Mouse (Mus musculus): ENCODE data around the gene Atxn7.

The Atxn7 gene

GRCm38 (mm10) chr14:13963527-13963926, 2.3 kb downstream of the Atxn7 start:
- DNase-seq (ENCODE audit: low read depth, low spot score) = no peak
- no peaks in the 10 kb centered on the region for H3K36me3 ChIP-seq (ENCODE audit: control insufficient read depth, insufficient read depth, low read length, poor library complexity, severe bottlenecking)
- H3K27me3 ChIP-seq (ENCODE audit: control insufficient read depth, insufficient read depth, low read length, poor library complexity, severe bottlenecking) = no peaks in the 10 kb centered on the region

GRCm38 (mm10) chr14:13967607-13968006, 6.4 kb downstream of the Atxn7 start:
- Histone ChIP-seq H3K36me3 (ENCODE audit: control insufficient read depth, insufficient read depth, low read length, poor library complexity, severe bottlenecking) (no peaks in the 10 kb centered on the region), H3K27me3 (ENCODE audit: control insufficient read depth, insufficient read depth, low read length, poor library complexity, severe bottlenecking) (no peaks in the 10 kb centered on the region)
- DNase-seq (ENCODE audit: low read depth, low spot score) = peak; percentile 14

GRCm38 (mm10) chr14:13968476-13968875, 7.2 kb downstream of the Atxn7 start:
- Histone ChIP-seq H3K27me3 (ENCODE audit: control insufficient read depth, insufficient read depth, low read length, poor library complexity, severe bottlenecking) (no peaks in the 10 kb centered on the region), H3K36me3 (ENCODE audit: control insufficient read depth, insufficient read depth, low read length, poor library complexity, severe bottlenecking) (no peaks in the 10 kb centered on the region)
- no peak for DNase-seq (ENCODE audit: low read depth, low spot score)

GRCm38 (mm10) chr14:13970513-13970912, 9.3 kb downstream of the Atxn7 start:
- DNase-seq (ENCODE audit: low read depth, low spot score) = no peak
- H3K27me3 ChIP-seq (ENCODE audit: control insufficient read depth, insufficient read depth, low read length, poor library complexity, severe bottlenecking) = no peaks in the 10 kb centered on the region
- H3K36me3 ChIP-seq (ENCODE audit: control insufficient read depth, insufficient read depth, low read length, poor library complexity, severe bottlenecking) = no peaks in the 10 kb centered on the region

- DNase-seq (ENCODE audit: low read depth, low spot score) = no peak
- Histone ChIP-seq H3K36me3 (ENCODE audit: control insufficient read depth, insufficient read depth, low read length, poor library complexity, severe bottlenecking) (no peaks in the 10 kb centered on the region), H3K27me3 (ENCODE audit: control insufficient read depth, insufficient read depth, low read length, poor library complexity, severe bottlenecking) (no peaks in the 10 kb centered on the region)
Measured at GRCm38 (mm10) chr14:13971644-13972234, 10.5 kb downstream of the Atxn7 start.

- DNase-seq (ENCODE audit: low read depth, low spot score) = no peak
- no peaks in the 10 kb centered on the region for H3K27me3 ChIP-seq (ENCODE audit: control insufficient read depth, insufficient read depth, low read length, poor library complexity, severe bottlenecking)
- H3K36me3 ChIP-seq (ENCODE audit: control insufficient read depth, insufficient read depth, low read length, poor library complexity, severe bottlenecking) = no peaks in the 10 kb centered on the region
Measured at GRCm38 (mm10) chr14:13977498-13977897, 16.3 kb downstream of the Atxn7 start.

- no peaks in the 10 kb centered on the region for H3K27me3 ChIP-seq (ENCODE audit: control insufficient read depth, insufficient read depth, low read length, poor library complexity, severe bottlenecking)
- H3K36me3 ChIP-seq (ENCODE audit: control insufficient read depth, insufficient read depth, low read length, poor library complexity, severe bottlenecking) = no peaks in the 10 kb centered on the region
- peak; percentile 52 for DNase-seq (ENCODE audit: low read depth, low spot score)
Measured at GRCm38 (mm10) chr14:13981286-13981685, 20.0 kb downstream of the Atxn7 start.

GRCm38 (mm10) chr14:13982174-13982573, 20.9 kb downstream of the Atxn7 start:
- DNase-seq (ENCODE audit: low read depth, low spot score) = no peak
- Histone ChIP-seq H3K36me3 (ENCODE audit: control insufficient read depth, insufficient read depth, low read length, poor library complexity, severe bottlenecking) (no peaks in the 10 kb centered on the region), H3K27me3 (ENCODE audit: control insufficient read depth, insufficient read depth, low read length, poor library complexity, severe bottlenecking) (no peaks in the 10 kb centered on the region)

GRCm38 (mm10) chr14:13988397-13988796, 27.2 kb downstream of the Atxn7 start:
- Histone ChIP-seq H3K36me3 (ENCODE audit: control insufficient read depth, insufficient read depth, low read length, poor library complexity, severe bottlenecking) (no peaks in the 10 kb centered on the region), H3K27me3 (ENCODE audit: control insufficient read depth, insufficient read depth, low read length, poor library complexity, severe bottlenecking) (no peaks in the 10 kb centered on the region)
- DNase-seq (ENCODE audit: low read depth, low spot score) = no peak

GRCm38 (mm10) chr14:13990741-13991140, 29.5 kb downstream of the Atxn7 start:
- H3K36me3 ChIP-seq (ENCODE audit: control insufficient read depth, insufficient read depth, low read length, poor library complexity, severe bottlenecking) = 0 out of 2 replicates have a peak, but pooled peaks cover 2% of the 10 kb centered on the region
- DNase-seq (ENCODE audit: low read depth, low spot score) = no peak
- H3K27me3 ChIP-seq (ENCODE audit: control insufficient read depth, insufficient read depth, low read length, poor library complexity, severe bottlenecking) = no peaks in the 10 kb centered on the region

- Histone ChIP-seq H3K27me3 (ENCODE audit: control insufficient read depth, insufficient read depth, low read length, poor library complexity, severe bottlenecking) (no peaks in the 10 kb centered on the region), H3K36me3 (ENCODE audit: control insufficient read depth, insufficient read depth, low read length, poor library complexity, severe bottlenecking) (0 out of 2 replicates have a peak, but pooled peaks cover 2% of the 10 kb centered on the region)
- DNase-seq (ENCODE audit: low read depth, low spot score) = no peak
Measured at GRCm38 (mm10) chr14:13995206-13996097, 34.2 kb downstream of the Atxn7 start.

- Histone ChIP-seq H3K27me3 (ENCODE audit: control insufficient read depth, insufficient read depth, low read length, poor library complexity, severe bottlenecking) (no peaks in the 10 kb centered on the region), H3K36me3 (ENCODE audit: control insufficient read depth, insufficient read depth, low read length, poor library complexity, severe bottlenecking) (no peaks in the 10 kb centered on the region)
- no peak for DNase-seq (ENCODE audit: low read depth, low spot score)
Measured at GRCm38 (mm10) chr14:14002771-14003170, 41.5 kb downstream of the Atxn7 start.

GRCm38 (mm10) chr14:14009712-14010111, 48.5 kb downstream of the Atxn7 start:
- Histone ChIP-seq H3K36me3 (ENCODE audit: control insufficient read depth, insufficient read depth, low read length, poor library complexity, severe bottlenecking) (no peaks in the 10 kb centered on the region), H3K27me3 (ENCODE audit: control insufficient read depth, insufficient read depth, low read length, poor library complexity, severe bottlenecking) (no peaks in the 10 kb centered on the region)
- no peak for DNase-seq (ENCODE audit: low read depth, low spot score)

GRCm38 (mm10) chr14:14012383-14013251, 51.4 kb downstream of the Atxn7 start:
- DNase-seq (ENCODE audit: low read depth, low spot score) = peak; percentile 88
- H3K27me3 ChIP-seq (ENCODE audit: control insufficient read depth, insufficient read depth, low read length, poor library complexity, severe bottlenecking) = no peaks in the 10 kb centered on the region
- H3K36me3 ChIP-seq (ENCODE audit: control insufficient read depth, insufficient read depth, low read length, poor library complexity, severe bottlenecking) = no peaks in the 10 kb centered on the region; the same call in none of the 2 replicates

Data from splenic B cell, adult 2 months (primary cell).